Mouse (Mus musculus) MEL (cell line): ENCODE data around the gene Coro2b. TPM values are rescaled to one million over a fixed set of nuclear protein-coding genes. Genes with fewer than 3 reads are reported as not detected.

ENCODE experiments used
- DNase-seq: peaks from one replicate; pipeline ENCODE4 v3.0.0; 2011; ENCODE audit warnings: low read depth, low spot score
- H3K27ac ChIP-seq: 2 replicates; pipeline ENCODE4 v1.5.1; 2012; ENCODE audit warnings: low read depth, mild to moderate bottlenecking, control low read depth, low read length, moderate library complexity; ENCODE audit not compliant: control insufficient read depth
- H3K27me3 ChIP-seq, 2 experiments: fragments of 150-350 bp in 1 of 2; sonication (generic) in 1 of 2; 2 replicates each; pipeline ENCODE4 v1.6.1; 2012; ENCODE audit warnings: low read length in 2 of 2, mild to moderate bottlenecking in 2 of 2, improper control_type of control experiment in 1 of 2, moderate library complexity in 1 of 2; ENCODE audit not compliant: insufficient read depth in 2 of 2, control insufficient read depth in 1 of 2
- H3K36me3 ChIP-seq, 2 experiments: 2 replicates each; pipeline ENCODE4 v1.6.1; 2012 to 2014; ENCODE audit warnings: low read length in 2 of 2, improper control_type of control experiment in 1 of 2, inconsistent platforms in 1 of 2, mild to moderate bottlenecking in 1 of 2; ENCODE audit not compliant: insufficient read depth in 2 of 2, control insufficient read depth in 1 of 2
- H3K4me1 ChIP-seq, 2 experiments: fragments of 150-350 bp in 1 of 2; sonication (generic) in 1 of 2; 2 replicates each; pipeline ENCODE4 v1.6.1; 2012; ENCODE audit warnings: low read length in 2 of 2, improper control_type of control experiment in 1 of 2, mild to moderate bottlenecking in 1 of 2; ENCODE audit not compliant: insufficient read depth in 2 of 2, control insufficient read depth in 1 of 2
- H3K4me3 ChIP-seq, 2 experiments: fragments of 150-350 bp in 1 of 2; sonication (generic) in 1 of 2; 2 replicates each; pipeline ENCODE4 v1.5.1; 2012; ENCODE audit warnings: low read depth in 2 of 2, low read length in 2 of 2, mild to moderate bottlenecking in 2 of 2, moderate library complexity in 2 of 2, control low read depth in 1 of 2, improper control_type of control experiment in 1 of 2; ENCODE audit not compliant: control insufficient read depth in 1 of 2, insufficient read depth in 1 of 2
- H3K79me2 ChIP-seq: 2 replicates; pipeline ENCODE4 v1.6.1; 2012; ENCODE audit warnings: mild to moderate bottlenecking, low read length, moderate library complexity; ENCODE audit not compliant: control insufficient read depth, poor library complexity, insufficient read depth
- H3K9ac ChIP-seq: 2 replicates; pipeline ENCODE4 v1.6.1; 2012; ENCODE audit warnings: low read depth, mild to moderate bottlenecking, control low read depth, low read length, moderate library complexity; ENCODE audit not compliant: control insufficient read depth, poor library complexity, severe bottlenecking
- H3K9me3 ChIP-seq: fragments of 150-350 bp; sonication (generic); replicated peaks from 2 replicates; pipeline ENCODE4 v1.6.1; 2012; ENCODE audit warnings: mild to moderate bottlenecking, low read length, improper control_type of control experiment, moderate library complexity; ENCODE audit not compliant: insufficient read depth
- BHLHE40 ChIP-seq: IDR thresholded peaks from 2 replicates; pipeline ENCODE4 v1.6.1; 2012; ENCODE audit warnings: low read depth, mild to moderate bottlenecking, inconsistent platforms, low read length, improper control_type of control experiment, borderline replicate concordance
- E2F4 ChIP-seq: IDR thresholded peaks from 2 replicates; pipeline ENCODE4 v1.6.1; 2011; ENCODE audit warnings: low read depth, low read length, improper control_type of control experiment, borderline replicate concordance
- ELF1 ChIP-seq: IDR thresholded peaks from 2 replicates; pipeline ENCODE4 v1.6.1; 2014; ENCODE audit warnings: low read depth, mild to moderate bottlenecking, inconsistent platforms, low read length, improper control_type of control experiment, moderate library complexity
- EP300 ChIP-seq, 2 experiments: IDR thresholded peaks; 2 replicates each; pipeline ENCODE4 v1.6.1; 2011; ENCODE audit warnings: improper control_type of control experiment in 2 of 2, low read length in 2 of 2, low read depth in 1 of 2, mild to moderate bottlenecking in 1 of 2
- ETS1 ChIP-seq: IDR thresholded peaks from 2 replicates; pipeline ENCODE4 v1.6.1; 2012; ENCODE audit warnings: low read depth, mild to moderate bottlenecking, inconsistent platforms, low read length, improper control_type of control experiment, moderate library complexity
- GABPA ChIP-seq: IDR thresholded peaks from 2 replicates; pipeline ENCODE4 v1.6.1; 2012; ENCODE audit warnings: low read depth, mild to moderate bottlenecking, inconsistent platforms, low read length, improper control_type of control experiment, moderate library complexity
- KAT2A ChIP-seq: conservative IDR thresholded peaks from 2 replicates; pipeline ENCODE4 v1.6.1; 2012; ENCODE audit warnings: low read depth, low read length, improper control_type of control experiment, inconsistent platforms
- MAFK ChIP-seq: IDR thresholded peaks from 2 replicates; pipeline ENCODE4 v1.6.1; 2011; ENCODE audit warnings: low read depth, mild to moderate bottlenecking, low read length, improper control_type of control experiment, borderline replicate concordance
- MAZ ChIP-seq: IDR thresholded peaks from 2 replicates; pipeline ENCODE4 v1.6.1; 2012; ENCODE audit warnings: low read depth, mild to moderate bottlenecking, inconsistent platforms, low read length, improper control_type of control experiment
- MYB ChIP-seq: IDR thresholded peaks from 2 replicates; pipeline ENCODE4 v1.6.1; 2011; ENCODE audit warnings: mild to moderate bottlenecking, low read depth, low read length, improper control_type of control experiment
- NRF1 ChIP-seq: IDR thresholded peaks from 2 replicates; pipeline ENCODE4 v1.6.1; 2014; ENCODE audit warnings: low read depth, mild to moderate bottlenecking, inconsistent platforms, low read length, improper control_type of control experiment, moderate library complexity; ENCODE audit not compliant: poor library complexity, insufficient read depth, severe bottlenecking
- POLR2A ChIP-seq, 2 experiments: IDR thresholded peaks; 2 replicates each; pipeline ENCODE4 v1.6.1; 2011 to 2012; ENCODE audit warnings: low read length in 2 of 2, mild to moderate bottlenecking in 2 of 2, control low read depth in 1 of 2, improper control_type of control experiment in 1 of 2, low read depth in 1 of 2, moderate library complexity in 1 of 2; ENCODE audit not compliant: control insufficient read depth in 1 of 2, insufficient read depth in 1 of 2, poor library complexity in 1 of 2
- RAD21 ChIP-seq: IDR thresholded peaks from 2 replicates; pipeline ENCODE4 v1.6.1; 2011; ENCODE audit warnings: mild to moderate bottlenecking, low read depth, low read length, improper control_type of control experiment
- SIN3A ChIP-seq: IDR thresholded peaks from 2 replicates; pipeline ENCODE4 v1.6.1; 2012; ENCODE audit warnings: low read length, improper control_type of control experiment, inconsistent platforms
- SMC3 ChIP-seq: IDR thresholded peaks from 2 replicates; pipeline ENCODE4 v1.6.1; 2011; ENCODE audit warnings: low read depth, low read length, improper control_type of control experiment
- TAL1 ChIP-seq: IDR thresholded peaks from 2 replicates; pipeline ENCODE4 v1.6.1; 2012; ENCODE audit warnings: mild to moderate bottlenecking, inconsistent platforms, low read length, moderate library complexity, mixed read lengths
- TBP ChIP-seq: IDR thresholded peaks from 2 replicates; pipeline ENCODE4 v1.8.0; 2011; ENCODE audit warnings: low read depth, low read length, improper control_type of control experiment
- ZC3H11A ChIP-seq: IDR thresholded peaks from 2 replicates; pipeline ENCODE4 v1.6.1; 2012; ENCODE audit warnings: low read depth, mild to moderate bottlenecking, inconsistent platforms, low read length, improper control_type of control experiment
- ZNF384 ChIP-seq: IDR thresholded peaks from 2 replicates; pipeline ENCODE4 v1.6.1; 2012; ENCODE audit warnings: low read depth, mild to moderate bottlenecking, inconsistent platforms, low read length, improper control_type of control experiment
- polyA plus RNA-seq, 2 experiments: library from polyadenylated mRNA; stranded (reverse) in 1 of 2; unstranded in 1 of 2; fragments of >175 nt in 1 of 2; fragments of >200 nt in 1 of 2; gene quantifications; 2 replicates each; pipeline versions ENCODE4 v1.2.1 to v1.2.4; 2012; ENCODE audit warnings: low replicate concordance in 2 of 2, low read depth in 1 of 2; ENCODE audit not compliant: insufficient read length in 2 of 2, insufficient read depth in 1 of 2, missing spikeins in 1 of 2
- total RNA-seq: library from RNA; depleted of rRNA; stranded (reverse); fragments of 300-350 nt; gene quantifications from 2 replicates; pipeline ENCODE4 v1.2.3, GENCODE M21; 2012

Gene Coro2b
- total and polyA plus RNA-seq, 3 experiments = not detected

- TF ChIP-seq TAL1 (no peak), ELF1 (no peak), MAFK (no peak), ZC3H11A (no peak), MAZ (no peak), GABPA (no peak), SIN3A (no peak), RAD21 (no peak), ZNF384 (no peak), BHLHE40 (no peak), ETS1 (no peak)
- no peak overlapping the region for H3K27ac ChIP-seq
- no peaks in the 10 kb centered on the region; a peak in 1 of 4 replicates for H3K27me3 ChIP-seq
- H3K36me3 ChIP-seq = no peaks in the 10 kb centered on the region
- H3K4me3 ChIP-seq = no peak overlapping the region
- no peaks in the 10 kb centered on the region for H3K9me3 ChIP-seq
- no peaks in the 10 kb centered on the region for H3K79me2 ChIP-seq
- no peaks in the 10 kb centered on the region for H3K4me1 ChIP-seq
- no peak overlapping the region for H3K9ac ChIP-seq
- DNase-seq = no peak
Measured at GRCm38 (mm10) chr9:62425265-62425664, 111.6 kb downstream of the Coro2b start.

- H3K36me3 ChIP-seq = no peaks in the 10 kb centered on the region
- H3K9ac ChIP-seq = no peak overlapping the region
- DNase-seq = no peak
- H3K9me3 ChIP-seq = no peaks in the 10 kb centered on the region
- no peaks in the 10 kb centered on the region for H3K4me1 ChIP-seq
- no peak overlapping the region for H3K27ac ChIP-seq
- no peaks in the 10 kb centered on the region for H3K79me2 ChIP-seq
- no peak for TF ChIP-seq EP300 (IDR thresholded peaks at IDR 0.05; ENCODE audit: low read depth in 1 of 2, low read length in 2 of 2)
- TF ChIP-seq NRF1 = no peak
- no peak for TF ChIP-seq KAT2A
- no peak for TF ChIP-seq E2F4
- no peak for TF ChIP-seq TBP
- TF ChIP-seq BHLHE40 = no peak
- no peak for TF ChIP-seq MYB
- TF ChIP-seq POLR2A (IDR thresholded peaks at IDR 0.05; ENCODE audit: control insufficient read depth in 1 of 2, insufficient read depth in 1 of 2, low read depth in 1 of 2, low read length in 2 of 2, poor library complexity in 1 of 2) = no peak
- TF ChIP-seq SMC3 = no peak
- H3K4me3 ChIP-seq = no peak overlapping the region
- no peaks in the 10 kb centered on the region for H3K27me3 ChIP-seq
Measured at GRCm38 (mm10) chr9:62423871-62424270, 113.0 kb downstream of the Coro2b start.
